Mouse (Mus musculus) forebrain, embryonic 12.5 days (tissue): ENCODE results near the gene Lmln. TPM values are rescaled to one million over a fixed set of nuclear protein-coding genes. Genes with fewer than 3 reads are reported as not detected.

ENCODE experiments used
- ATAC-seq: fragments of 200-750 bp; cut with Nextera tagmentation; 2 replicates; pipeline ENCODE4 v1.8.0; 2017; ENCODE audit warnings: moderate TSS enrichment; ENCODE audit not compliant: low FRiP score
- H3K27ac ChIP-seq: fragments of 300-500 bp; sonication (generic); 2 replicates; pipeline ENCODE4 v1.5.1; 2016; ENCODE audit warnings: mild to moderate bottlenecking
- H3K27me3 ChIP-seq: fragments of 300-500 bp; sonication (generic); 2 replicates; pipeline ENCODE4 v1.6.1; 2016; ENCODE audit warnings: mild to moderate bottlenecking
- H3K36me3 ChIP-seq: fragments of 300-500 bp; sonication (generic); replicated peaks from 2 replicates; pipeline ENCODE4 v1.6.1; 2016; ENCODE audit warnings: mild to moderate bottlenecking
- H3K4me1 ChIP-seq: fragments of 300-500 bp; sonication (generic); 2 replicates; pipeline ENCODE4 v1.6.1; 2016
- H3K4me2 ChIP-seq: fragments of 300-500 bp; sonication (generic); 2 replicates; pipeline ENCODE4 v1.6.1; 2016; ENCODE audit warnings: mild to moderate bottlenecking, moderate library complexity
- H3K4me3 ChIP-seq: fragments of 300-500 bp; sonication (generic); replicated peaks from 2 replicates; pipeline ENCODE4 v1.5.1; 2016; ENCODE audit warnings: mild to moderate bottlenecking
- H3K9ac ChIP-seq: fragments of 300-500 bp; sonication (generic); 2 replicates; pipeline ENCODE4 v1.6.1; 2016; ENCODE audit warnings: mild to moderate bottlenecking
- H3K9me3 ChIP-seq: fragments of 300-500 bp; sonication (generic); 2 replicates; pipeline ENCODE4 v1.6.1; 2016
- WGBS: fragments of 180-500 bp; shearing (Covaris S2); methylation state at CpG from one replicate; pipeline ENCODE4 v1.1.7; 2016; 5-methylcytosine and 5-hydroxymethylcytosine counted together
- polyA plus RNA-seq: library from polyadenylated mRNA; unstranded; fragments of >200 nt; fragmentation: Nextera tagmentation; extraction: Ambion mirVana; gene quantifications from 2 replicates; pipeline ENCODE4 v1.2.1, GENCODE M21; 2016

Lmln gene
- polyA plus RNA-seq: 3.1 and 4.4 TPM in 2 replicates

- peak; percentile 98 for ATAC-seq
- H3K9me3 ChIP-seq: no peaks in the 10 kb centered on the region
- H3K36me3 ChIP-seq: peaks cover 41% of the 10 kb centered on the region
- peak within 1 kb of the TSS; percentile 87 for H3K4me3 ChIP-seq
- H3K4me2 ChIP-seq: peak within 1 kb of the TSS; percentile 83
- peak within 1 kb of the TSS; percentile 75 for H3K9ac ChIP-seq
- under 1% methylated on average over 57 of the region's 64 CpGs for WGBS
- peak within 1 kb of the TSS; percentile 87 for H3K27ac ChIP-seq
- H3K4me1 ChIP-seq: peaks cover 36% of the 10 kb centered on the region
- no peaks in the 10 kb centered on the region for H3K27me3 ChIP-seq
Measured at GRCm38 (mm10) chr16:33062024-33062681, at the start of gene Lmln. Lmln (plus strand) TSS chr16:33062521.

- H3K4me3 ChIP-seq: no peak overlapping the region
- H3K9ac ChIP-seq: no peak overlapping the region
- ATAC-seq: no peak
- no peaks in the 10 kb centered on the region for H3K27me3 ChIP-seq
- no peaks in the 10 kb centered on the region for H3K9me3 ChIP-seq
- no peak overlapping the region for H3K27ac ChIP-seq
- H3K4me2 ChIP-seq: no peak overlapping the region
- no peaks in the 10 kb centered on the region for H3K4me1 ChIP-seq
- peaks cover 51% of the 10 kb centered on the region for H3K36me3 ChIP-seq
- 90% methylated on average over 5 of the region's 5 CpGs for WGBS
Measured at GRCm38 (mm10) chr16:33013801-33014200, 48.5 kb upstream of the Lmln start.

- ATAC-seq: no peak
- Histone ChIP-seq H3K4me2 (no peak overlapping the region), H3K27ac (no peak overlapping the region), H3K4me1 (no peaks in the 10 kb centered on the region), H3K9me3 (no peaks in the 10 kb centered on the region), H3K27me3 (no peaks in the 10 kb centered on the region), H3K9ac (no peak overlapping the region), H3K36me3 (peaks cover 40% of the 10 kb centered on the region), H3K4me3 (no peak overlapping the region)
- 89% methylated on average over 1 of the region's 1 CpGs for WGBS
Measured at GRCm38 (mm10) chr16:33014921-33015320, 47.4 kb upstream of the Lmln start.

GRCm38 (mm10) chr16:33015396-33015907 is 46.9 kb upstream of the Lmln start:
- no peak for ATAC-seq
- Histone ChIP-seq H3K9ac (no peak overlapping the region), H3K27me3 (no peaks in the 10 kb centered on the region), H3K9me3 (no peaks in the 10 kb centered on the region), H3K4me3 (no peak overlapping the region), H3K4me1 (no peaks in the 10 kb centered on the region), H3K4me2 (no peak overlapping the region), H3K36me3 (peaks cover 35% of the 10 kb centered on the region), H3K27ac (no peak overlapping the region)
- 95% methylated on average over 3 of the region's 3 CpGs for WGBS

- H3K9ac ChIP-seq: no peak overlapping the region
- no peaks in the 10 kb centered on the region for H3K9me3 ChIP-seq
- no peak overlapping the region for H3K4me3 ChIP-seq
- peaks cover 32% of the 10 kb centered on the region for H3K36me3 ChIP-seq
- no peaks in the 10 kb centered on the region for H3K4me1 ChIP-seq
- no peak for ATAC-seq
- WGBS: 96% methylated on average over 2 of the region's 2 CpGs
- H3K4me2 ChIP-seq: no peak overlapping the region
- H3K27ac ChIP-seq: no peak overlapping the region
- no peaks in the 10 kb centered on the region for H3K27me3 ChIP-seq
Measured at GRCm38 (mm10) chr16:33015986-33016385, 46.3 kb upstream of the Lmln start.

GRCm38 (mm10) chr16:33017677-33018349 is 44.5 kb upstream of the Lmln start:
- WGBS: 95% methylated on average over 5 of the region's 5 CpGs
- Histone ChIP-seq H3K4me2 (no peak overlapping the region), H3K4me3 (no peak overlapping the region), H3K9ac (no peak overlapping the region), H3K9me3 (no peaks in the 10 kb centered on the region), H3K27ac (no peak overlapping the region), H3K27me3 (no peaks in the 10 kb centered on the region), H3K4me1 (no peaks in the 10 kb centered on the region), H3K36me3 (peaks cover 22% of the 10 kb centered on the region)
- ATAC-seq: no peak

GRCm38 (mm10) chr16:33019117-33019770 is 43.1 kb upstream of the Lmln start:
- Histone ChIP-seq H3K4me2 (no peak overlapping the region), H3K27me3 (no peaks in the 10 kb centered on the region), H3K36me3 (peaks cover 9% of the 10 kb centered on the region; the same call in 1 of the 2 replicates), H3K27ac (no peak overlapping the region), H3K4me1 (no peaks in the 10 kb centered on the region), H3K9ac (no peak overlapping the region), H3K4me3 (no peak overlapping the region), H3K9me3 (no peaks in the 10 kb centered on the region)
- WGBS: 80% methylated on average over 21 of the region's 21 CpGs
- ATAC-seq: no peak

GRCm38 (mm10) chr16:33021381-33021780 is 40.9 kb upstream of the Lmln start:
- Histone ChIP-seq H3K4me3 (no peak overlapping the region), H3K9me3 (no peaks in the 10 kb centered on the region), H3K27me3 (no peaks in the 10 kb centered on the region), H3K4me2 (no peak overlapping the region), H3K4me1 (0 out of 2 replicates have a peak, but pooled peaks cover 3% of the 10 kb centered on the region), H3K9ac (no peak overlapping the region), H3K36me3 (0 out of 2 replicates have a peak, but pooled peaks cover 5% of the 10 kb centered on the region), H3K27ac (no peak overlapping the region)
- 85% methylated on average over 3 of the region's 3 CpGs for whole genome bisulfite sequencing
- ATAC-seq: no peak

- WGBS: 6% methylated on average over 4 of the region's 4 CpGs
- H3K9ac ChIP-seq: no peak overlapping the region
- H3K4me3 ChIP-seq: no peak overlapping the region
- no peaks in the 10 kb centered on the region for H3K27me3 ChIP-seq
- H3K36me3 ChIP-seq: no peaks in the 10 kb centered on the region
- ATAC-seq: peak; percentile 71; the same call in 1 of the 2 replicates
- H3K27ac ChIP-seq: no peak overlapping the region
- no peaks in the 10 kb centered on the region for H3K9me3 ChIP-seq
- 0 out of 2 replicates have a peak, but pooled peaks cover 3% of the 10 kb centered on the region for H3K4me1 ChIP-seq
- H3K4me2 ChIP-seq: no peak overlapping the region
Measured at GRCm38 (mm10) chr16:33023750-33024149, 38.6 kb upstream of the Lmln start.

- Histone ChIP-seq H3K36me3 (no peaks in the 10 kb centered on the region), H3K9ac (no peak overlapping the region), H3K27ac (no peak overlapping the region), H3K9me3 (no peaks in the 10 kb centered on the region), H3K4me2 (no peak overlapping the region), H3K27me3 (no peaks in the 10 kb centered on the region), H3K4me3 (no peak overlapping the region), H3K4me1 (0 out of 2 replicates have a peak, but pooled peaks cover 3% of the 10 kb centered on the region)
- WGBS: 80% methylated on average over 8 of the region's 8 CpGs
- ATAC-seq: no peak
Measured at GRCm38 (mm10) chr16:33024456-33025104, 37.7 kb upstream of the Lmln start.

- no peak for ATAC-seq
- Histone ChIP-seq H3K9me3 (no peaks in the 10 kb centered on the region), H3K4me1 (0 out of 2 replicates have a peak, but pooled peaks cover 3% of the 10 kb centered on the region), H3K27ac (no peak overlapping the region), H3K9ac (no peak overlapping the region), H3K4me2 (no peak overlapping the region), H3K4me3 (no peak overlapping the region), H3K36me3 (no peaks in the 10 kb centered on the region), H3K27me3 (no peaks in the 10 kb centered on the region)
- WGBS: 95% methylated on average over 7 of the region's 7 CpGs
Measured at GRCm38 (mm10) chr16:33026357-33026756, 36.0 kb upstream of the Lmln start.

GRCm38 (mm10) chr16:33036006-33036405 is 26.3 kb upstream of the Lmln start:
- H3K9ac ChIP-seq: no peak overlapping the region
- H3K9me3 ChIP-seq: no peaks in the 10 kb centered on the region
- H3K27ac ChIP-seq: no peak overlapping the region
- H3K36me3 ChIP-seq: no peaks in the 10 kb centered on the region
- H3K4me3 ChIP-seq: no peak overlapping the region
- no peak overlapping the region for H3K4me2 ChIP-seq
- 83% methylated on average over 4 of the region's 4 CpGs for WGBS
- H3K27me3 ChIP-seq: no peaks in the 10 kb centered on the region
- no peaks in the 10 kb centered on the region for H3K4me1 ChIP-seq
- no peak for ATAC-seq
